Mouse (Mus musculus): Measurements from ENCODE around the gene Itgb1bp1. TPM values are rescaled to one million over a fixed set of nuclear protein-coding genes. Genes with fewer than 3 reads are reported as not detected.

Itgb1bp1 gene
- polyA plus RNA-seq, 1 experiment: not detected

DNA sequence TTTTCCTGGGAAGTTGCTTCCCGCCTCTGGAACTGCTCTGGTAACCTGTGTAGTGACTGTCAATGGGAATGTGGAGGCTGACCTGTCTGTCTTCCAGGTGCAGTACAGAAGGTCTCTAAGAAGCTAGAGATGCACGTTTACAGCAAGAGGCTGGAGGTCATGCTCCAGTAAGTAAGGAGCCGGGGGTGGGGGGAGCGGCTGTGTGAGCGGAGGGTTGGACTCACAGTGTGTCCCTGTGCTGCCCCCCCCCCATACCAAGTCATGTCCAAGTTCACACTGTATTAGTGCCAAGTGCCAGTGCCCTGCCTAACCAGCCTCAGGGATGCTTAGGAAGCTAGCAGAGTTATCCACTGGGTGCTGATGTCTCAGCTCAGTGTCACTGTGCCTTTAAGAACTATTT lies 26.1 kb upstream of the Itgb1bp1 start:
- 90% methylated on average over 5 of the region's 5 CpGs for WGBS
- H3K4me1 ChIP-seq (ENCODE audit: control insufficient read depth, insufficient read depth, low read length): no peaks in the 10 kb centered on the region
- H3K27ac ChIP-seq (ENCODE audit: insufficient read depth, low read depth, low read length): no peak overlapping the region
- TF ChIP-seq CTCF (IDR thresholded peaks at IDR 0.05; ENCODE audit: insufficient read depth, low read depth, low read length) (no peak), POLR2A (IDR thresholded peaks at IDR 0.05; ENCODE audit: insufficient read depth, low read depth, low read length) (no peak)
- H3K4me3 ChIP-seq (ENCODE audit: insufficient read depth, low read depth, low read length): no peak overlapping the region

DNA sequence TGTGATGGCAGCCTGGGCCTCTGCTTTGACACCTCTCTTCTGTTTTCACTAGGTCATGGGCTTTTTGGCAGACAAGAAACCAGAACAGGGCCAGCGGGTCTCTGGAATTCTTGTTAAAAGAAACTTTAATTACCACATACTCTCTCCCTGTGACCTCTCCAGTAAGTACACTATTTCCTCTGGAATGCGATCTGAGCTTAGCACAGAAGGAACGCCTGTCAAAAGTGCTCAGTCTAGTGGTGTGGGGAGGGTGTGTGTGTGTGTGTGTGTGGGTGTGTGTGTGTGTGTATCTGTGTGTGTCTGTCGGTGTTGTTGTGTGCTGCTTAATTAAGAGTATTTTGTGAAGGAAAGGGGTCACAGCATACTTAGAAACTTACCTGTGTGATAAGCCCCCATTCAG lies 20.6 kb upstream of the Itgb1bp1 start:
- no peak overlapping the region for H3K27ac ChIP-seq (ENCODE audit: insufficient read depth, low read depth, low read length)
- WGBS: 81% methylated on average over 4 of the region's 4 CpGs
- H3K4me3 ChIP-seq (ENCODE audit: insufficient read depth, low read depth, low read length): no peak overlapping the region
- no peak for TF ChIP-seq CTCF (IDR thresholded peaks at IDR 0.05; ENCODE audit: insufficient read depth, low read depth, low read length)
- TF ChIP-seq POLR2A (IDR thresholded peaks at IDR 0.05; ENCODE audit: insufficient read depth, low read depth, low read length): no peak
- H3K4me1 ChIP-seq (ENCODE audit: control insufficient read depth, insufficient read depth, low read length): no peaks in the 10 kb centered on the region

DNA sequence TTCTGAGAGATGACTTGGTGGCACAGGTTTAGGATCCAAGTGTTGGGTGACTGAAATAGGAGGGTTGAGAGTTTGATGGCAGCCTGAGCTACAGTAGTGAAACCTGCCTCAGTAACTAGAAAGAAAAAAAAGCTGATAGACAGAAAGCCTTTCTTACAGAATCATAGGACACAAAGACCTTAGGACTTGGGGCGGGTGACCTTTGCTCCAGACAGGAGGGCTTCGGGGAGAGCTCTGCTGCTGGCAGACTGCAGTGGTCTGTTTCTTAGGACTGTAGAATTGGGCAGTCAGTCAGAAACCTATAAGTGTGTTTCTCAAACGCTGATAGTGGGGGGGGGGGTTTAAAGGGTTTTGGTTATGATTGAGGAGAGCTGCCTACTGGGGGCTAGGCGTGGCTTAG lies 19.7 kb upstream of the Itgb1bp1 start:
- no peak for TF ChIP-seq CTCF (IDR thresholded peaks at IDR 0.05; ENCODE audit: insufficient read depth, low read depth, low read length)
- no peak for TF ChIP-seq POLR2A (IDR thresholded peaks at IDR 0.05; ENCODE audit: insufficient read depth, low read depth, low read length)
- H3K4me3 ChIP-seq (ENCODE audit: insufficient read depth, low read depth, low read length): no peak overlapping the region
- WGBS: 96% methylated on average over 4 of the region's 4 CpGs
- no peak overlapping the region for H3K27ac ChIP-seq (ENCODE audit: insufficient read depth, low read depth, low read length)
- no peaks in the 10 kb centered on the region for H3K4me1 ChIP-seq (ENCODE audit: control insufficient read depth, insufficient read depth, low read length)

DNA sequence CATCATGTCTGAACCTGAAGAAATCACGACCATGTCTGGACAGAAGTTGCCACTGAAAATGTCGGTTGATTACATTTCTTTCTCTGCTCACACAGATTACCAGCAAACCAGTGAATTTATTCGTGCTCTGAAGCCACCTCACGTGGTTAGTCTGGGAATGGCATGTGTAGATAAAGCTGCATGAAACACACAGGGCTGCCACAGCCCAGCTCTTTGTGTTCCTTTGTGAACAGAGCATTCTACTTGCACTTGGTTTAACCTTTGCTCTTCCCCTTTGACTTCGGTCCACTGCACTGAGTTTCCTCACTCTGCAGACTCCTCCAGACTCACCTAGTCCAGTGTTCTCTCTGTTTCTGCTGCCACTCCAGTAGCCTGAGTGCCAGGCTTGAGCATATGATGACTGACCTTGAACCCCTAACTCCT lies 16.3 kb upstream of the Itgb1bp1 start:
- WGBS: 87% methylated on average over 5 of the region's 5 CpGs
- no peak for TF ChIP-seq POLR2A (IDR thresholded peaks at IDR 0.05; ENCODE audit: insufficient read depth, low read depth, low read length)
- TF ChIP-seq CTCF (IDR thresholded peaks at IDR 0.05; ENCODE audit: insufficient read depth, low read depth, low read length): no peak
- Histone ChIP-seq H3K4me1 (ENCODE audit: control insufficient read depth, insufficient read depth, low read length) (no peaks in the 10 kb centered on the region), H3K27ac (ENCODE audit: insufficient read depth, low read depth, low read length) (no peak overlapping the region), H3K4me3 (ENCODE audit: insufficient read depth, low read depth, low read length) (no peak overlapping the region)

DNA sequence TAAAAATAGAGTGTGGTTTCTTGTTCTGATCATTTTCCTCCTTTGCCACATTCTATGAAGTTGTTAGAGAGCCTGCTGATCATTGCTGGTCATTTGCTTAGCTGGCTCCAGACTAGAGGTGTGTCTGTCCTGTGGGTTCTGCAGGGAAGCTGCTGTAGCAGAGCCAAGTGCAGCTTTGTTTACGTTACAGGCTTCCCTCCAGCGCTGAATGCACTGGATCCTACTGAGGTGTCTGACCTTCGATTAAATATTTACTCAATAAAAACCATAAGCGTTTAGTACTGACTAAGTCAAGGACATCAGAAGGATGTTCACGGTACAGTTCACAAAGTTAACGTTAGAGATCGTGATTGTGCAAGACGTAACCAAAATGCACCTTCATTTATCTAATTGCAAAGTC lies 15.8 kb upstream of the Itgb1bp1 start:
- WGBS: 93% methylated on average over 8 of the region's 8 CpGs
- no peak overlapping the region for H3K27ac ChIP-seq (ENCODE audit: insufficient read depth, low read depth, low read length)
- TF ChIP-seq CTCF (IDR thresholded peaks at IDR 0.05; ENCODE audit: insufficient read depth, low read depth, low read length) (no peak), POLR2A (IDR thresholded peaks at IDR 0.05; ENCODE audit: insufficient read depth, low read depth, low read length) (no peak)
- H3K4me1 ChIP-seq (ENCODE audit: control insufficient read depth, insufficient read depth, low read length): no peaks in the 10 kb centered on the region
- H3K4me3 ChIP-seq (ENCODE audit: insufficient read depth, low read depth, low read length): no peak overlapping the region

DNA sequence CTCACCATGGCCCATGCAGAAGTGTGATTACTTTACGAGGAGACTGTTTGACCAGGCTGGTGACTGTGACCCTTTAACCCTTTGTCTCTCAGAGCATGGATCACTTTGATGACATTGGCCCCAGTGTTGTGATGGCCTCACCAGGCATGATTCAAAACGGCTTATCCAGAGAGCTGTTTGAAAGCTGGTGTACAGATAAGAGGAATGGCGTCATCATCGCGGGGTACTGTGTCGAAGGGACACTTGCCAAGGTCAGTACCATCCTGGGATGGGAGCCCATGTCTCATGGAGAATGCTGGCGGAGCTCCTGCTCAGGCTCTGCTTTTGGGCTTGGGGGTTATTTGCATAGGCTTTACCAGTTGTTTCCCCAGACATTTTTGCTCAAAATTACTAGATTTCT lies 15.2 kb upstream of the Itgb1bp1 start:
- no peaks in the 10 kb centered on the region for H3K4me1 ChIP-seq (ENCODE audit: control insufficient read depth, insufficient read depth, low read length)
- no peak overlapping the region for H3K4me3 ChIP-seq (ENCODE audit: insufficient read depth, low read depth, low read length)
- H3K27ac ChIP-seq (ENCODE audit: insufficient read depth, low read depth, low read length): no peak overlapping the region
- TF ChIP-seq POLR2A (IDR thresholded peaks at IDR 0.05; ENCODE audit: insufficient read depth, low read depth, low read length) (no peak), CTCF (IDR thresholded peaks at IDR 0.05; ENCODE audit: insufficient read depth, low read depth, low read length) (no peak)
- 83% methylated on average over 7 of the region's 7 CpGs for WGBS

DNA sequence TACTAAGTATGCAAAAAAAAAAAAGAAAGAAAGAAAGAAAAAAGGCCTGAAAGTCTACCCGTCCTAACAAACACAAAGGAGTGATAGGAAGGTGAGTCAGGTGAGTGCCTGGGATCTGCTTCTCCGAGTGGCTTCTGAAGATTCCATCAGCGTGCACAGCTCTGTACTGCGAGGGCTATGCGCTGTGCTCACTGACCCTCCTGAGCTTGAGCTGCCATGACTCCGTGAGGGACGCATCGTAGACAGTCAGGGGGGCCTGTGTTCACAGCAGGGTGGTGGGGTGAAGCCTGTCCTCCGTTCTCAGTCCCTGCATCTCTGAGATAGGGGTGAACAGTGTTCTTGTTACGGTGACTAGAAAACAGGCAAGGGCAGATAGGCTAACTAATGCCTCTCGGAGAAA lies 12.8 kb upstream of the Itgb1bp1 start:
- WGBS: 96% methylated on average over 11 of the region's 11 CpGs
- H3K4me3 ChIP-seq (ENCODE audit: insufficient read depth, low read depth, low read length): no peak overlapping the region
- H3K4me1 ChIP-seq (ENCODE audit: control insufficient read depth, insufficient read depth, low read length): no peaks in the 10 kb centered on the region
- TF ChIP-seq POLR2A (IDR thresholded peaks at IDR 0.05; ENCODE audit: insufficient read depth, low read depth, low read length): no peak
- TF ChIP-seq CTCF (IDR thresholded peaks at IDR 0.05; ENCODE audit: insufficient read depth, low read depth, low read length): no peak
- no peak overlapping the region for H3K27ac ChIP-seq (ENCODE audit: insufficient read depth, low read depth, low read length)

DNA sequence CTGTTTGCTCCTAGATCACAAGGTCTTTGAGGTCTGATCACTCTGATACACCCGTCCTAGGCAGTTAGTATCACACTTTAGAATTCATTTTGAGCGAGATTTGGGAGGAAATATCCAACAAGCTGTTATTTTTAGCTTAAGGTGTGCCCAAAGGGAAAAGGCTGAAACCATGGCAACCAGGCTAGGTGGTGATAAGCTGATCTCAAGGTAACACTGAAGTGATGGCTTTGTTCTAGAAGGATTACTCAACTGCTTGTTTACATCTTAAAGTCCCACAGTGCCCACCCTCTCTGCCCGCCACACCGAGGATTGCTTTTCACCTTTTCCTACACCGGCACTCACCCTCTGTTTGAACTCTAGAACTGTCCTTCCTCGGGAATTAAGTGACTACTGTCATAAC lies 3.6 kb upstream of the Itgb1bp1 start:
- Histone ChIP-seq H3K4me3 (ENCODE audit: insufficient read depth, low read depth, low read length) (no peak overlapping the region), H3K27ac (ENCODE audit: insufficient read depth, low read depth, low read length) (no peak overlapping the region), H3K4me1 (ENCODE audit: control insufficient read depth, insufficient read depth, low read length) (no peaks in the 10 kb centered on the region; the same call in 1 of the 2 replicates)
- WGBS: 83% methylated on average over 6 of the region's 6 CpGs
- no peak for TF ChIP-seq CTCF (IDR thresholded peaks at IDR 0.05; ENCODE audit: insufficient read depth, low read depth, low read length)
- TF ChIP-seq POLR2A (IDR thresholded peaks at IDR 0.05; ENCODE audit: insufficient read depth, low read depth, low read length): no peak

DNA sequence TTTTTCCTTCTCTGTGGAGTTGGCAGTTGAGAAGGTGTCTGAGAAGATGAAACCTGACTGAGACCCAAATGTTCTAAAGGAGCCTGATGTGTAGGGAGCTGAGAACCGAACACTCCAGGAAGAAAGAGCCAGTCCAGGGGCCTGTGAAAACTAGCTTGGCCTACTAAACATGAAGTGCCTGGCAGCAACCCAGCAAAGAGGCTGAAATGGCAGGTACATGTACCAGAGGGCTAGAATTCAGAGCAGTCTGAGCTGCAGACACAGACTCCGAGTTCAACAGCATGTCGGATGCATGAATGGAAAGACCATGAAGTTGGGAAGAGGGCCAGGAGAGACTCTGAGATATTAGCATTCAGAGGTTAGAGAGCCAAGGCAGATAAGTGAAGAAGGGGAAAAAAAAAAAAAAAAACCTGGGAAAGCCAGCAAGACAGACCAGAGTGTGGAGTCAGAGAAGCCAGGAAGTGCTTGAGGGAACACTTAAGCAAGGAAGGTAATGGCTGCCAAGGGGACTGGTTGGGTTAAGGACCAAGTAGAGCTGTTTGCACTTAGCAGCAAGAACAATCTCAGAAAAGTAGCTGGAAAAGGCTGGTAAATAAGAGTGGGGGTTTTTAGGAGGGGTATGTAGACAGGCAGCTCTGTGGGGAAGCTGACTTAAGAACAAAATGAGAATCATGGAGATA lies 2.8 kb upstream of the Itgb1bp1 start:
- Histone ChIP-seq H3K4me3 (ENCODE audit: insufficient read depth, low read depth, low read length) (no peak overlapping the region), H3K4me1 (ENCODE audit: control insufficient read depth, insufficient read depth, low read length) (no peaks in the 10 kb centered on the region; the same call in 1 of the 2 replicates), H3K27ac (ENCODE audit: insufficient read depth, low read depth, low read length) (no peak overlapping the region)
- TF ChIP-seq POLR2A (IDR thresholded peaks at IDR 0.05; ENCODE audit: insufficient read depth, low read depth, low read length): no peak
- no peak for TF ChIP-seq CTCF (IDR thresholded peaks at IDR 0.05; ENCODE audit: insufficient read depth, low read depth, low read length)
- 60% methylated on average over 3 of the region's 3 CpGs for WGBS
